Mouse (Mus musculus): ENCODE results near the gene Pigl. TPM values are rescaled to one million over a fixed set of nuclear protein-coding genes. Genes with fewer than 3 reads are reported as not detected.

The Pigl gene
- polyA plus RNA-seq, 1 experiment, result 3.7 TPM

GRCm38 (mm10) chr11:62509571-62509970 is 51.3 kb downstream of the Pigl start:
- TF ChIP-seq POLR2A (IDR thresholded peaks at IDR 0.05; ENCODE audit: insufficient read length, low read depth) (no peak), CEBPB (IDR thresholded peaks at IDR 0.05; ENCODE audit: insufficient read depth, poor library complexity, severe bottlenecking) (no peak), E2F4 (IDR thresholded peaks at IDR 0.05; ENCODE audit: insufficient read depth) (no peak), USF1 (IDR thresholded peaks at IDR 0.05; ENCODE audit: low read depth) (no peak), POLR2AphosphoS2 (IDR thresholded peaks at IDR 0.05; ENCODE audit: insufficient read length, low read depth) (no peak), SRF (IDR thresholded peaks at IDR 0.05; ENCODE audit: control insufficient read depth, insufficient read length, low read depth) (no peak), TCF12 (IDR thresholded peaks at IDR 0.05; ENCODE audit: insufficient read depth, poor library complexity, severe bottlenecking) (no peak), MYOG (IDR thresholded peaks at IDR 0.05; ENCODE audit: control insufficient read depth in 1 of 3, insufficient read depth in 1 of 3, insufficient read length in 2 of 3, low read depth in 2 of 3) (no peak), TCF3 (IDR thresholded peaks at IDR 0.05; ENCODE audit: insufficient read length, low read depth) (no peak), MAX (IDR thresholded peaks at IDR 0.05; ENCODE audit: low read depth) (no peak), REST (IDR thresholded peaks at IDR 0.05; ENCODE audit: insufficient read depth, insufficient read length) (no peak)
- no peaks in the 10 kb centered on the region for H3K36me3 ChIP-seq (ENCODE audit: control insufficient read depth, insufficient read depth)
- H3K4me3 ChIP-seq, result no peak overlapping the region
- H3K27me3 ChIP-seq (ENCODE audit: control insufficient read depth, insufficient read depth, insufficient read length), result no peaks in the 10 kb centered on the region
- no peak overlapping the region for H3K4me2 ChIP-seq (ENCODE audit: low read depth)
- H3ac ChIP-seq (ENCODE audit: control insufficient read depth, insufficient read length), result no peak overlapping the region
- no peaks in the 10 kb centered on the region for H3K79me2 ChIP-seq (ENCODE audit: control insufficient read depth, insufficient read depth)

- Histone ChIP-seq H3K79me2 (ENCODE audit: control insufficient read depth, insufficient read depth) (no peaks in the 10 kb centered on the region), H3K4me2 (ENCODE audit: low read depth) (no peak overlapping the region), H3K4me3 (no peak overlapping the region), H3ac (ENCODE audit: control insufficient read depth, insufficient read length) (no peak overlapping the region), H3K27me3 (ENCODE audit: control insufficient read depth, insufficient read depth, insufficient read length) (no peaks in the 10 kb centered on the region), H3K36me3 (ENCODE audit: control insufficient read depth, insufficient read depth) (no peaks in the 10 kb centered on the region)
- no peak for TF ChIP-seq POLR2AphosphoS2 (IDR thresholded peaks at IDR 0.05; ENCODE audit: insufficient read length, low read depth)
- no peak for TF ChIP-seq USF1 (IDR thresholded peaks at IDR 0.05; ENCODE audit: low read depth)
- TF ChIP-seq REST (IDR thresholded peaks at IDR 0.05; ENCODE audit: insufficient read depth, insufficient read length), result no peak
- no peak for TF ChIP-seq POLR2A (IDR thresholded peaks at IDR 0.05; ENCODE audit: insufficient read length, low read depth)
- no peak for TF ChIP-seq MYOG (IDR thresholded peaks at IDR 0.05; ENCODE audit: control insufficient read depth in 1 of 3, insufficient read depth in 1 of 3, insufficient read length in 2 of 3, low read depth in 2 of 3)
- no peak for TF ChIP-seq TCF3 (IDR thresholded peaks at IDR 0.05; ENCODE audit: insufficient read length, low read depth)
- TF ChIP-seq MAX (IDR thresholded peaks at IDR 0.05; ENCODE audit: low read depth), result no peak
- TF ChIP-seq SRF (IDR thresholded peaks at IDR 0.05; ENCODE audit: control insufficient read depth, insufficient read length, low read depth), result no peak
- TF ChIP-seq TCF12 (IDR thresholded peaks at IDR 0.05; ENCODE audit: insufficient read depth, poor library complexity, severe bottlenecking), result no peak
- no peak for TF ChIP-seq E2F4 (IDR thresholded peaks at IDR 0.05; ENCODE audit: insufficient read depth)
- TF ChIP-seq CEBPB (IDR thresholded peaks at IDR 0.05; ENCODE audit: insufficient read depth, poor library complexity, severe bottlenecking), result no peak
These were observed 52.7 kb downstream of the Pigl start for GRCm38 (mm10) chr11:62510956-62511355.

- no peak overlapping the region for H3K4me2 ChIP-seq (ENCODE audit: low read depth)
- H3K79me2 ChIP-seq (ENCODE audit: control insufficient read depth, insufficient read depth), result no peaks in the 10 kb centered on the region
- H3K27me3 ChIP-seq (ENCODE audit: control insufficient read depth, insufficient read depth, insufficient read length), result no peaks in the 10 kb centered on the region
- TF ChIP-seq SRF (IDR thresholded peaks at IDR 0.05; ENCODE audit: control insufficient read depth, insufficient read length, low read depth), result no peak
- TF ChIP-seq TCF3 (IDR thresholded peaks at IDR 0.05; ENCODE audit: insufficient read length, low read depth), result no peak
- TF ChIP-seq USF1 (IDR thresholded peaks at IDR 0.05; ENCODE audit: low read depth), result no peak
- no peak for TF ChIP-seq TCF12 (IDR thresholded peaks at IDR 0.05; ENCODE audit: insufficient read depth, poor library complexity, severe bottlenecking)
- H3K36me3 ChIP-seq (ENCODE audit: control insufficient read depth, insufficient read depth), result no peaks in the 10 kb centered on the region
- no peak overlapping the region for H3ac ChIP-seq (ENCODE audit: control insufficient read depth, insufficient read length)
- no peak overlapping the region for H3K4me3 ChIP-seq
These were observed 53.4 kb downstream of the Pigl start for GRCm38 (mm10) chr11:62511444-62512202.

- Histone ChIP-seq H3K79me2 (ENCODE audit: control insufficient read depth, insufficient read depth) (no peaks in the 10 kb centered on the region), H3K4me2 (ENCODE audit: low read depth) (no peak overlapping the region), H3K4me3 (no peak overlapping the region), H3ac (ENCODE audit: control insufficient read depth, insufficient read length) (no peak overlapping the region), H3K36me3 (ENCODE audit: control insufficient read depth, insufficient read depth) (no peaks in the 10 kb centered on the region), H3K27me3 (ENCODE audit: control insufficient read depth, insufficient read depth, insufficient read length) (no peaks in the 10 kb centered on the region)
- no peak for TF ChIP-seq TCF12 (IDR thresholded peaks at IDR 0.05; ENCODE audit: insufficient read depth, poor library complexity, severe bottlenecking)
- no peak for TF ChIP-seq SRF (IDR thresholded peaks at IDR 0.05; ENCODE audit: control insufficient read depth, insufficient read length, low read depth)
- no peak for TF ChIP-seq REST (IDR thresholded peaks at IDR 0.05; ENCODE audit: insufficient read depth, insufficient read length)
- no peak for TF ChIP-seq MYOD1 (IDR thresholded peaks at IDR 0.05; ENCODE audit: control insufficient read depth in 1 of 3, insufficient read length in 2 of 3, low read depth in 2 of 3)
- no peak for TF ChIP-seq USF1 (IDR thresholded peaks at IDR 0.05; ENCODE audit: low read depth)
- no peak for TF ChIP-seq TCF3 (IDR thresholded peaks at IDR 0.05; ENCODE audit: insufficient read length, low read depth)
- no peak for TF ChIP-seq E2F4 (IDR thresholded peaks at IDR 0.05; ENCODE audit: insufficient read depth)
These were observed 54.3 kb downstream of the Pigl start for GRCm38 (mm10) chr11:62512529-62513080.

- H3K27me3 ChIP-seq (ENCODE audit: control insufficient read depth, insufficient read depth, insufficient read length), result no peaks in the 10 kb centered on the region
- H3K36me3 ChIP-seq (ENCODE audit: control insufficient read depth, insufficient read depth), result no peaks in the 10 kb centered on the region
- no peak for TF ChIP-seq POLR2AphosphoS2 (IDR thresholded peaks at IDR 0.05; ENCODE audit: insufficient read length, low read depth)
- TF ChIP-seq MYOD1 (IDR thresholded peaks at IDR 0.05; ENCODE audit: control insufficient read depth in 1 of 3, insufficient read length in 2 of 3, low read depth in 2 of 3), result no peak
- no peak for TF ChIP-seq POLR2A (IDR thresholded peaks at IDR 0.05; ENCODE audit: insufficient read length, low read depth)
- TF ChIP-seq TCF3 (IDR thresholded peaks at IDR 0.05; ENCODE audit: insufficient read length, low read depth), result no peak
- TF ChIP-seq REST (IDR thresholded peaks at IDR 0.05; ENCODE audit: insufficient read depth, insufficient read length), result no peak
- TF ChIP-seq TCF12 (IDR thresholded peaks at IDR 0.05; ENCODE audit: insufficient read depth, poor library complexity, severe bottlenecking), result no peak
- no peak for TF ChIP-seq MAX (IDR thresholded peaks at IDR 0.05; ENCODE audit: low read depth)
- TF ChIP-seq SRF (IDR thresholded peaks at IDR 0.05; ENCODE audit: control insufficient read depth, insufficient read length, low read depth), result no peak
- no peak for TF ChIP-seq E2F4 (IDR thresholded peaks at IDR 0.05; ENCODE audit: insufficient read depth)
- TF ChIP-seq USF1 (IDR thresholded peaks at IDR 0.05; ENCODE audit: low read depth), result no peak
- TF ChIP-seq MYOG (IDR thresholded peaks at IDR 0.05; ENCODE audit: control insufficient read depth in 1 of 3, insufficient read depth in 1 of 3, insufficient read length in 2 of 3, low read depth in 2 of 3), result no peak
- no peak for TF ChIP-seq CEBPB (IDR thresholded peaks at IDR 0.05; ENCODE audit: insufficient read depth, poor library complexity, severe bottlenecking)
- no peak overlapping the region for H3K4me3 ChIP-seq
- H3K4me2 ChIP-seq (ENCODE audit: low read depth), result no peak overlapping the region
- H3ac ChIP-seq (ENCODE audit: control insufficient read depth, insufficient read length), result no peak overlapping the region
- H3K79me2 ChIP-seq (ENCODE audit: control insufficient read depth, insufficient read depth), result no peaks in the 10 kb centered on the region
These were observed 55.1 kb downstream of the Pigl start for GRCm38 (mm10) chr11:62513311-62513710.

All from myocyte (in vitro differentiated cells).